Mouse (Mus musculus) retina, adult 2 months (tissue): ENCODE data around the gene Sytl3.
"Not testable (repeated sequence)": the region's sequence is repeated elsewhere in the genome, so short reads cannot be mapped to it uniquely, and the experiment has no call there.

Source experiments
- DNase-seq: peaks from one replicate; pipeline ENCODE4 v3.0.0-alpha.2; 2012; ENCODE audit warnings: low read depth, low spot score

Sytl3 gene

DNA sequence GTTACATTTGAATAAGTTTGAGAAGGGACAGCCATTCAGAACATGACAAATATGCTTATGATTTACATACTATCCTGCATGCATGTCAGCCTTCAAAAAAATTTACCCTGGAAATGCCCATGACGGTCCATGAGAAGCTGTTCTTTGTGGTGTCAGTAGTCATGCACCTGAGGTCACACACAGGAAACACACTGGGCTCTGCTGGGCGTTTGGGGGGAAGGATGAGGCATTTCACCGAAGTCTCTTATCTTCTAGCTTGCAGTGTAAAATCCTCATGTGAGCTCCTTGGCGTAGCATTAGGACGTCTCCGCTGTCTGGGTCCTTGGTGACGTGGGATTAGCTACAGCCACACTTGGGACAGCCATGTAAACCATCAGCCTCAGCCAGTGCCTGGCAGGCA is at the start of gene Sytl3:
Gene Sytl3, plus strand, starts transcription at position 293 of the 400 bp plus-strand sequence.
- DNase-seq: not testable (repeated sequence)

DNA sequence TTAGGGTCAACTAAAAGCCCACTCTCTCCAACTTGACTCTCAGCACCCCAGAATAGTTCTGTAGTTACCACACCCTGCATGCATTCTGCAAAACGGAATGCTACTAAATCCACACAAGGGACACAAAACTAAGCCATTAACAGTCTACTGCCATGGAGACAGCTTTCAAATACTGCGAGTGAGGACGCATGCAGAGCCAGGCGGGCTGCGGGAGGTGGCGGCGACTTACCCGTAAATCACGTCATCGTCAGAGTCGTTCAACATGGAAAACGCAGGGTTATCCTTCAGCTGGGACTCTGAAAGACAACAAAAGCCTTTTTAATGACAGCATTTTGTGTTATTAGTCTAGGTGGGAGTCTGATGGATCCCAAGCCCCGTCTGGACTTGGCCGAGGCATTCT is 45.4 kb upstream of the Sytl3 start:
- DNase-seq: not testable (repeated sequence)

DNA sequence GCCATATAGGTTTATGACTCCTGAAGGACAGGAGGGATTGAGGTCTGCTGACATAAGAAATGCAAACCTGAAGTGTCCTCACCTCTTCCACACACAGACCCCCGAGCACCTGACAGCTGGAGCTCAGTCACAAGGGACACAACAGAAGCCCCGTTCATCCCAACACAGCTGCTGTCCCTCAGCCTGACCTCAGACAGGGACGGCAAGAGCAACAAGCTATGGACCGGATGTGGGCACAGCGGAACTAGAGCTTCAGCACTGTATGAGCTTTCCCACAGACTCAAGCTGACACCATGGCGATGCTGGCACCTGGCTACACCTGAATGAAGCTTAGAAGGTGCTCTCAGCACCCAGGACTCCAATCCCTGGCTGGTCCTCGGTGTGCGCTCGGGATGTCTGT is 44.6 kb upstream of the Sytl3 start:
- not testable (repeated sequence) for DNase-seq

DNA sequence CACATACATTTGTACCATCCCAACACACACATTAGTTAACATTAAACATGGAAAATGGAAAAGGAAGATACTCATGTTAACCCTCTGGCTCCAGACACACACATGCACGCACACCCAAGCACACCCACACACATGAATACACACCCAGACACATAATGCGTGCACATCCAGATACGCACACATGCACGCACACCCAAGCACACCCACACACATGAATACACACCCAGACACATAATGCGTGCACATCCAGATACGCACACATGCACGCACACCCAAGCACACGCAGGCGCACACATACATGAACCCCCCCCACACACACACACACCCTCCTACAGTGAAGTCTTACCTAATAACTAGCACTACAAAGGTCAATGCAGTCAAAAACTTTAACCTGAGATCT is 42.2 kb upstream of the Sytl3 start:
- DNase-seq: not testable (repeated sequence)

DNA sequence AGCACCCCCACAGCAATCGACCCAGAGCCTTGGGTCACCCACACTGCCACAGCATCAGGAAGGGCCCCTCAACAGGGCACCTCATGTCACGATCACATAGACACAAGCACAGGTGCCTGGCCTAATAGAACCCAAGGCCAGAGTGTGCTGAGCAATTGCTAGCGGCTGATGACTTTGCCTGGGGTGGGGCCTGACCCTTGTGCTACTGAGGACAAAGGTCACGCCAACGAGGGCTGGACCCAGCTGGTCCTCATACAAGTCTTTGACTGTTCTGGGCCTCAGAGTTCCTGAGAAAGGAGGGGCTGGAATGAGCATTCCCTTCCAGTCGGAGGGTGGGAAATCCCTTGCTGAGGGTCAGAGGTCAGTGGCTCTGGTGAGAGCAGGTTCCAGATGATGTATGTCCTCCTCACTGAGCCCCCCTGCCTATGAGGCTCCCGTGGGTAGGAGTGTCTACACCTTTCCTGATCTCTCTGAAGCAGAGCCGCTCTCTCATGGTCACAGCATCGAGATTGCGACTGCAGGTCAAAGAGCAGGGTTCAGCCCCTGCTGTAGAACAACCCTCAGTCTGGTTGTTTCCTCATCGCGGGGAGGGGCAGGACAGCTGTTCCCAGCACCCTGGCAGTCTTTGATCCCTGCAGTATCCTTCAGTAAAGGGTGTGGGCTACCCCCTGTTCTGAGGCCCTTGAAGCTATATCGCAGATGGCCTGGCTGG is 41.0 kb upstream of the Sytl3 start:
- not testable (repeated sequence) for DNase-seq

DNA sequence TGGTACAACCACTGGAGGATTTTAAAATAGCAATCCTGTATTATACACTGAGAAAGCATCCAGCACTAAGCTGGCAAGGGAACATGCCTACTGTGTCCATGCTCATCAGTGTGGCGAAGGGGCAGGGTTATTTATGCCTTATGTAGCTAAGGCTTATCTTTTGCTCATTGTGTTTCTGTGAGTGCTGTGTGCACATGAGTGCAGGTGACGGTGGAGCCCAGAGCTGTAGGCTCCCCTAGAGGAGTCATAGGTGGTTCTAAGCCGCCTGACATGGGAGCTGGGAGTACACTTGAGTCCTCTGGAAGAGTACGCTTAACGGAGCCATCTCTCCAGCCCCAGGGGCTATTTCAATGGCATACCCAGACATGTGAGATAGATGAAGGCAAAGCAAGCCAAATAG is 39.6 kb upstream of the Sytl3 start:
- DNase-seq: not testable (repeated sequence)

DNA sequence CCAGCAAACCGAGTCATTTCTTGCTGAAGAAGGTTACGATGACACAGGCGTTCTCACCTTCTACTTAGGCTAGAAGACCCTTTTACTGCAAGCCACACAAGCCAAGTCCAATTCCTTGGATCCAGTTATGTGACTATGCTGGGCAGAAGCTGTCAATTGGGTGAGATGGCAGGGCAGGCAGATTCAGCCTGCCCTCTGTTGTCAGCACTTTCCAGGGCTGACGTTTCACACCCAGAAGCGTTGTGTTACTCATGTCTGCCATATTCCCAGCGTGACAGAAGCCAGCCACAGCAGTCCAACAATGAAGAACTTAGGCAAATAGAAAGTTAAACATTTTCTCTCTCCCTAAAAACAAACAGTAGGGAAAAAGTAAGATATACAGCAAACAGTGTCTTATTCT is 38.9 kb upstream of the Sytl3 start:
- not testable (repeated sequence) for DNase-seq

DNA sequence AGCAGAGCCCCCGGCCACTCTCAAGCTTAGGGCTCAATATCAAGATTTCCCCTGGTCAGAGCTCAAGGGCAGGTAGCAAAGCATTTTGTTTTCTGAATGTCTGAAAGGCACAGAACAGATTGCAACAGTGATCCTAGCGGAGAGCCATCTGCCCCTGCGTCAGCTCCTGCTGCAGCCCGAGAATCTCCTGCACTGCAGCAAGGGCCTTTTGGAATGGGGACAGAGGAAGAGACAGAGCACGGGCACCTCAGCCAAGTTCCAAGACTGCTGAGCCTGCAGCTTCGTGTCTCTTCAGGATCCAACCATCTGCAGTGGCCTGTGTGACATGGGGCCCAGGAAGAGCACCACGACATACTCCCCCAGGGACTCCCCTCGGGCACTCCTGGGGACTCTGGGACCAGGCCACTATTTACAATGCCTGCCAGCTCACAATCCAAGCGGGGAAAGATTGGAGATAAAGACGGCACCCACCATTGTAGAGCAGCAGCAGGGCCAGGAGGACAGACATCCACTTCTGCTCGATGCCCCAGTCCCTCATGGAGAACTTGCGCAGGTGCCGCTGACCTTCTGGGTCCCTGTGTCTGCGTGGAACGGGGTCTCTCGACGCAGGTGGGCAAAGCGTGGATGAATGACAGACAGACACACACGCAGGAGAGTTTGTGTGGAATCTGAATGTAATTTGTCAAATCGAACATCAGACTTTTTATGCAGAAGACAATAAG is 38.0 kb upstream of the Sytl3 start:
- not testable (repeated sequence) for DNase-seq

DNA sequence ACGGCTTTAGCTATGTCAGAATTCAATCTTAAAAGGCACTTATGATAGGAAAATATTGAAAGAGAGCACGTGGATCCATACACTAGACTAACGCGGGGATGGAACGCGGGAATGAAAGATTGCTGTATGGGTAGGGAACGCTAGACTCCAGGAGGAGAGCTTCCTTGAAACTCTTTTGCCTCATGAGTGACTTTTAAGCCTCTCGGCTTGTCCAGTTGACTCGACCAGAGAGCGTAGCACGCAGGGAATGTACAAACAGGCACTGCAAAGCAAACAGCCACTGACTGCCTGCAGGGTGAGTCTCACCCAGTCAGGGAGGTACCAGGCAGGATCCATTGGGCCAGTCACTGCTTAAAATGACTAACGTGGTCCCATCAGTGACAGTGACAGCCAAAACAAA is 36.9 kb upstream of the Sytl3 start:
- not testable (repeated sequence) for DNase-seq

DNA sequence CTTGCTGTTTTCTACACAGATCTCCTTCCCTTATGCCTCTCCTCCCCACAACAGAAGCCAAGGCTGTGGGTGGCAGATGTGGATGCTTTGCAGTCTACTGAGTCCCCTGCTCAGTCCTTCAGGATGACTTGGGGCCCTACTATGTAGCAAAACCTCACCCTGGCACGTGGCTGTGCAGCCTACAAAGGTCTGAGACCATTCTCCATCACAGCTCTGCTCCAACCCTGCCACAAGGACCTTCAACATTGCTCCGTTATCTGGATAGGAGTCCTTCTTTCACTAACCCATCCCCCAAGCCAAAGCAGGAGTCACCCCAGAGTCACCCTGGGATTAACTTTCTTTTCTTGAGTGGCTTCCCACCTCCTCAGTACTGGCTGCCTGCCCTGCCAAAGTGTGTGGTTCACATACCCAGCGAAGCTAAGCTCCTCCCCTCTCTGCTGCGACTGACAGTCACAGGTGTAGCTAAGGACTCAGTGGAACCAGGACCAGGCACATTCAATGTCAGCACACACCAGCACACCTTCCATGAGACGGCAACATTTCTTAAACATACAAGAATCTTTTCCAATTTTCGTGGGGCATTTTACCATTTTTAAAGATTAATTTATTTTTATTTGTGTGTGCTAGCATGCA is 33.9 kb upstream of the Sytl3 start:
- DNase-seq: not testable (repeated sequence)

DNA sequence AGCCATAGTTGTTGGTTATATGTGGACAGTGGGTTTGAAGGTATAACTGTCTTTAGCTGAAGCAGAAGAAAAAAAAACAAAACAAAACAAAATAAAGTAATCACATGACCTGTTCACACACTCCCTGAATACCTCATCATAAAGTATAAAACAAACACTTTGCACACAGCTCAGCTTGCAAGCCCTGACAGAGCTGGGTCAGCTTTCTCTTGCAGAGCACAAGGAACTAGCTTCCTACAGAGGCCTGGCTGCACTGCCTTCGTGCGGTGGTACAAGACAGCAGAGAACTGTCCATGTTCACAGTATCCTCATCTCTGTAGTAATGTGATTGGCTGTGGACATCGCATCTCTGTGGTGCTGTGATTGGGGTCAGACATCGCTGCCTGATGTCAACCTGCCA is 28.5 kb upstream of the Sytl3 start:
- DNase-seq: not testable (repeated sequence)

DNA sequence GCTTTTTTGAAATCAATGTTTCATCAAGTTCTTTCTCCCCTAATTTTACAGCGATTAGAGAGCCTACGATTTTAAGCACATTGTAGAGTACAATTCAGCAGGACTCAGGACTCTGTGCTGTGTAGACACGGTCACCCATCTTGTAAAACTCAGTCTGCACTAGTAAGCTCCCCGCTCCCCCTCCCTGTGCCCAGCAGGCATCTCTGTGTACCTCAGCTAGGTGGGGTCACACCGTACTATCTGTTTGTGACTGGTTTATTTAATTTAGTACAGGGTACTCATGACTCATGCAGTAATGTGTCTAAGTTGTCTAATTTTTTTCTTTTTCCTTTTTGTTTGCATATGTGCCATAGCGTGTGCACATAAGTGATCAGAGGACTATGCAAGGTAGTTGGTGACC is 26.0 kb upstream of the Sytl3 start:
- not testable (repeated sequence) for DNase-seq

DNA sequence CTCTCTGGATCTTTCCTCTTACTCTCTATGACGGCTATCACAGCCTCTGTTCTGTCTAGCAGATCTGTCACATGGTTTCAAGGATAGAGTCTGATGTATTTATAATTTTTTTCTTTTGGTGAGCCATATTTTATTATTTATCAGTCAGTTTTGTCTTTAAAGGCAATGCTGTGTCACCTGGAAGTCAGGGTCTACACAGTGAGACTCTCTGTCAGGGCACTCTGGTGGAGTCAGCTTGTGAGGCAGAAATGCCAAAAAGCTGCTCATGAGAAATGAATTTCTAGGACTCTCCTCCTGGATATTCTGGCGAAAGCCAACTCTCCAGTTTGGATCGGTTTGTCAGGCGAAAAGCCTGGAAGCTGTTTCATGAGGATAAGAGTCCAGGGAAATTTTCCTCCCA is 23.1 kb upstream of the Sytl3 start:
- DNase-seq: not testable (repeated sequence)

DNA sequence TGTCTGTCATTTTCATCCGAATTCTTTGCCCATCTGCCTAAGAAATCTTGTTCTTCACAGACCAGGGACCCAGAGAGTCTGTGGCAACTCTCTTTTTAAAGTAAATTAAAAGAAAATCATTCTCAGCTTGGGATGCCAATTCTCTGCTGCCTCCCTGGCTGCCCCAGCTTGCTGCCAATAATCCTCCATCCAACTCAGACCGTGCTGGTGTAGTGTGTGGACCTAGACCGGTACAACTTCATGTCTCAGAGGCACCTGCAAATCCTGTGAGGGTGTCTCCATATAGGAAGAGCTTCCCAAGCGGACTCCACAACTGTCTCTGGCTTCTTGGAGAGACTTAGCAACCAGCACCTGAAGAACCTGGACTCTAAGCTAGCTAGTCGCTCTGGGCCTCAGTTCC is 22.0 kb upstream of the Sytl3 start:
- no peak for DNase-seq

DNA sequence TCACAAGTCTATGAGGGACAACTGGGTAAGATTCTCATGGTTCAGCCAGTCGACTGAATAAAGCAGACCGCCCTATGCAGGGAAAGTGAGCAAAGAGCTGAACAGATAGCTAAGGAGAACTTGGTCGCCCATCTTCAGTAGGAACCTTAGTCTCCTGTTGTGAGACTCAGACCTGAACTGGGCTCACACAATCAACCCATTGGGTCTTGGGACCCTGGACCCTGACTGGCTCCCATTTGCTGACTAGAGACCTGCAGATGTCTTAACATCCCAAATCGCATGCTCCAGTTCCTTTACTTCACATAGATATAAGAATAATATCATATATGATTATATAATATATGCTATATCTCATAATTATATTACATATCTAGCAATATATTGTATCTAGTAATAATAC is 21.5 kb upstream of the Sytl3 start:
- DNase-seq: not testable (repeated sequence)

DNA sequence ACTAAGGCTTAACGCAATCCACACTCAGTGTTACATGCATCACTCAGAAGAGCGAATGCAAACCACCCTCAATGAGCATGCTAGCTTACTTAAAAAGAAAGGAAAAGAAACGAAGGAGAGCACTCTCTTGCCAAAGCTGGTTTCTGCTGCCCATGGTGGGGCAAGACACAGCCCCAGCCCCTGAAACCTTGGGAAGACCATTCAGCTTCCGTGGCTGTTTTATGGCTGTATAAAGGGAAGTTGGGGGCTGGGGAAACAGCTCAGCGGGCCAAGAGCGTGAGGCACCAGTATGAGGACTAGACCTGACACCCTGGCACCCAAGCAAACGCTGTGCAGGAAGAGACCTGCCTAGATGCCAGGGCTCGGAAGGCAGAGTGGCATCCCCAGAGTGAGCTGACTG is 20.4 kb upstream of the Sytl3 start:
- DNase-seq: not testable (repeated sequence)

DNA sequence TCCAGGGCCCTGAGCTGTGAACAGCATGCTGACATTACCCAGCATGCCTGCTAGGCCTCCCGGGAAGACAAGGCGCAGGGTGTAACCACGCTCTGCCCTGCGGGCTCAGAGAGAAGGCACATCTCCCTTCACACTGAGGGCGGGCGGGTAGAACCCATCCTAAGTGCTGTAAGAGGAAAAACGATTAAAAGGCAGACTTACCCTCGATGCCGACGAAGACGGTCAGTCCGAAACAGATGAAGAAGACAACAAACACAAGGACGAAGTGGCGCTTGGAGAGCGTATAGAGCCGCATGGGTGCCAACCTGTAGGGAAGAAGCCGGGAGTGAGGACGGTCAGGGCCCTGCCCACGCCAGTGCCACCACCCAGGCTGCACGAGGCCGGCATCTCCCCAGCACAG is 19.4 kb upstream of the Sytl3 start:
- DNase-seq: not testable (repeated sequence)

DNA sequence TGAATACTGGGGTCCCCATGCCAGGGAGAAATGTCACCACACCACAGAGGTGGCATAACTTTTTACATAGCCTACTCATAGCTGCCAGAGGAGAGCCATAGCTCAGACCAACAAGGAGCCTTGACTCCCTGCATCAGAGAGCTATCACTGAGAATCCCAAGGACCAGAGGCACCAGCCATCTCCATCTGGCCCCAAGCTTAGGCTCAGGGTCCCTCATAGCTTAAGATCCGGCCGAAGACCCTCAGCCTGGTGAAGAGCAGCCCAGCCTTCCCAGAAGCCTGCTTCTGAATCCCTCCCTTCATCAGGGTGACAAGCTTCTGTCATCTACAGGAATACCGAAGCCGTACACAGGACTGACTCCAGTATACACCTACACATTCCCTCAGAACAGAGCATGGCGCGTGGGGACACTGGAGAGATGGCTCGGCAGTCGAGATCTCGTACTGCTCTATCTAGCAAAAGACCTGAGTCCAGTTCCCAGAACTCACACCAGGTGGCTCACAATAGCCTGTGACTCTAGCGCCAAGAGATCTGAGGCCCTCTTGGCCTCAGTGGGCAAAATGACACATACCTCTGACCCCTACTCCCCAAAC is 18.8 kb upstream of the Sytl3 start:
- not testable (repeated sequence) for DNase-seq

DNA sequence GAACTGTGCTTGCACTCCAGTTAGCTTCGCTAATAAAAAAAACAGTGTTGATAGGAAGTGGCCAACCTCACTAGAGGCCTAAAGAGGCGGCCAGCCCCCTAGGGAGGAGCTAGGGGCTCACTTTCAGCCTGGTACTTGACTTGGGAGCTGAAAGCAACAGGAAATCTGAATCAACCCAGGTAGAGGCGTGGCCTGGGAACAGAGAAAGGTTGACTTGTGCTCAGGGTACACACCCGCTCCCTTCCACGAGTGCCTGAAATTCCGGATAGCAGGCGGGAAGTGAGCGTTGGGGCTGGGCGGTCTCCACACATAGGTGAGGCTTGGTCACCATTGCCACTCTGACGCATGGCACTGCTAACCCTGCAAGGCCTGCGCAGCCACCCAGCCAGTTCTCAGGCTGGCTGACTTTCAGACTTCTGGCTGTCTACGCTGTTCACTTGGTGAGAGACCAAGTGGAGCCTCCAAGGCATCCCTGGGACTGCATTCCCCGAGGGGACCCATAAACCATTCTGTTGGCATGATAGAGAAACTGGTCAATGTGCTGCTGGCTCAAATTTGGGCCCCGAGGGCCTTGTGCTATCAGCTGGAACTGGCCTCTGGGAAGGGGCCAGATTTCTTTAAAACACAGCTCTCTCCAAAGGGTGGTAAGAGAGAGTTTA is 18.0 kb upstream of the Sytl3 start:
- DNase-seq: not testable (repeated sequence)

DNA sequence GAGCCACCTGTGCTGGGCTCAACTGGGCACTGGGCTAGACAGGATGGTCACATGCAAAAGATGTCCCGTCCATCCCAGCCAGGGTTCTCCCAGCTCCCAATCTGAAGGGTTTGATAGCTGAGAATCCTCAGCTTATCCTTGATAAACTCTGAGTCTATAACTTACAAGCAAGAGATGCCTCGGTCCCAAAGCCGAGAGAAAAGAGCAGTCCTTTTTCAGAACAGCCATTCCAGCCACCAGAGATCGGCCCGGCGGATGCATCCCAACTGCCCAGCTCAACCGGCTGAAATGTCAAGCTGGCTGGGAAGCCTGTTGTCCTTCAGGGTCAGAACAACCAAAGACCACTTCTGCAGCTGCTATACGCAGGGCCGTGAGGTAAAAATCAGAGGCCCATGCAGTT is 14.7 kb upstream of the Sytl3 start:
- not testable (repeated sequence) for DNase-seq

DNA sequence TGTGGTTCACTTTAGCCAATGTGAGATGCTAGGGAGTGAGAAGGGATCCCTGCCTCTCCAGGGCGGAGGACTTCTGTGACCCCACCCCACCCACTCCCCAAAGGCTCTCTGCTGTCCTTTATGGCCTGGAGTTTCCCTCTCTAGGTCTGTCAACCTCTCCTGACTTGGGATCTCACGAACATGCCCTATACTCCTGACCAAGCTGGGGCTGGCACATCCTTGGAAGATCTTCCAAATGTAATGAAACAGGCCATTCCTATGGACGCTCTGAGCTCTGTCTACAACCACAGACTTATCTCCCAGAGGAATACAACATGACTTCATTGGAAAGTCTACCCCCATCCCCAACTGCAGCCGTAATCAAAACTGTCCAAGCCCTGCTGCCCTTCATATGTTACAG is 14.2 kb upstream of the Sytl3 start:
- DNase-seq: not testable (repeated sequence)

DNA sequence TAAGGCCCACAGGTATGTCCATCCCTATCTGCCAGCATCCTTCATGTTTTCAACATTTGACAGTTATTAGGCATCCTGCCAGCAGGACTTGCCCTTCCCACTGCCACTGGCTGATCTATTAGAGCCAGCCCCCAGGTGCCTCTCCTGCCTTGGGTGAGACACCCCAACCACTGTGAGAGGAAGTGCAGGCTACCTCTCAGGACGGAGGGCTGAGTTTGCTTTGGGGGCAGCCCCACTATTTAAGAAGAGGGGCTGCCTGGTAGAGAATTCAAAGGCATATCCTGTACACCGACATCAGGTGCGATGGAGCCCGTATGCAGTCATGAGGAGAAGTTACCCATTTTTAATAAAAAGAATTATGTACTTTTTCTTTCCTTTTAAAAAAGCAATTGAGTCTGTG is 13.2 kb upstream of the Sytl3 start:
- not testable (repeated sequence) for DNase-seq
